Mouse (Mus musculus): Measurements from ENCODE around the gene Plekhh2.

Gene Plekhh2

GRCm38 (mm10) chr17:84511682-84512515 lies at the start of gene Plekhh2:
Gene Plekhh2 (plus strand): TSS chr17:84511895.
- DNase-seq, result peak; percentile 90

DNA sequence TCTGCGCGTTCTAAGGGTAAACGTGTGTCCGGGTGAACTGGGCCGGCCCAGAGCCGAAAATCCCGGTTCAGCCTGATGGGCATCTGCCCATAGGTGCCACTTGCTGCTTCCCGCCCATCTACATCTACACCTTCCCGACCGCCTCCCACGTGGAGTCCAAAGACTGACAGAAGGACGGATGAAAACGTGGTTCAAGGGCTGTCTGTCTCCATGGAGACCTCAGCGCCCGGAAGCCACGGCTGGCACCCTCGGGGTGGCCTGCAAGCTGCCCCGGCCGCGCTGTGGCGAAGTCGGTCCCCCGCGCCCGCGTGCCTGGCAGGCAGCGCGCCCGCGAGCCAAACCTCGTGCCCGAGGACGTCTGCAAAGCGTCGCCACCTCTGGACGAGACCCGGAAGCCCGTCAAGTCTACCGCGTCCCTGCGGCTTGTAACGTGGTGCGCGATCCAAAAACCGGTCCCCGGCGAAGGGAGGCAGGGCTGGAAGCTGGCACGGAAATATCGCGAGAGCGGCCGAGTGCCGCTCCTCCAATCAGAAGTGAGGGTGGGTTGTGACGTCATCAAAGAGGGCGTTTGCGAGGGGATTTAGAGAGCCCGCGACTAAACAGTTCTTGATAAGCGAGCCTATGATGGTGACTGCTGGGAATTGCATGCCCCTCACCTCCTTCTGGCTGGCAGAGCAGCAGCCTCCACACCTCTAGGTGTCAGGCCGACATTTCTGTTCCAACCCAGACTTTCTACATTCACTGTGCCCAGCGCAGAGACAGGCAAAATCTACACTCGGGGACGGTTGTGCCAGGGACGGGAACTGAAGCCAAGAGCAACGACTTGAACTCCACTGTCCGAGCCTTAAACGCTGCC lies 45.7 kb upstream of the Plekhh2 start, which contains the start of gene Thada:
Thada (minus strand) TSS at position 453 of the 856 bp plus-strand sequence.
- peak; percentile 99 for DNase-seq

DNA sequence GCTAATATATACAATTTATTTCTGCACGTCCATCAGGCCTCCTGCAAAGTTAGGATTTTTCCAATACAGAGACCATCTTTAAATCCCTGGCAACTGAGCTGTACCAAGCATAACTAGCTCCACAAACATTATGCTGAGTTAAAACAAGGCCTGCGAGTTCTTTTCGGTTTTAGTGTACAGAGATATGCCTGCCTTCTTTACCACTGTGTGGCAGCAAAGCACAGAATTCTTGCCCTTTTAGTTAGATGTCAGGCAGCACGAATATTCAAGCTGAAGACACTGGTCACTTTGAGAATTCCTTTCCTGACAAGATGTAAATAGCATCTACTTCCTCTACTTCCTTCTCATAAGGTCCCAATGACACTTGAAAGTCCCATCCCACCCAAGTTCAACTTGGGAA lies 37.4 kb upstream of the Plekhh2 start:
- DNase-seq, result peak; percentile 15

DNA sequence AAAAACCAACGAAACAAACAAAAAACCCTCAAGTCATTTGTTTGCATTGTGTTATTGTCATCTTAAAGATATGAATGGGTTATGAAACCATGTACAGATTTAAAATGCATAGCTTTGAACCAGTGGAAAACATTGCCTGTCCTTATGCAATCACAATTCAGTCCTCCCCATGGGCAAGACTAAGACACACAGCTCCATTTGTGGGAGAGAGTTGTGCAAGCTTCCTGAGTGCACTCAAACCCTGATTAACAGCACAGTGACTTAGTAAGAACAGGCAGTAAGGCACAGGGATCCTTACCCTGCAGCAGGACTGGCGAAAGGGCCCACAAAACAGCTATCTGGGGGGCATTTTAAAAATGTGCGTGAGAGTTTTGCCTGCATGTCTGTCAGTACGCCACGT lies 34.5 kb upstream of the Plekhh2 start:
- no peak for DNase-seq

GRCm38 (mm10) chr17:84478276-84478675 lies 33.4 kb upstream of the Plekhh2 start:
- no peak for DNase-seq

GRCm38 (mm10) chr17:84480464-84481355 lies 31.0 kb upstream of the Plekhh2 start:
- DNase-seq, result peak; percentile 79

GRCm38 (mm10) chr17:84482831-84483230 lies 28.9 kb upstream of the Plekhh2 start:
- DNase-seq, result no peak

DNA sequence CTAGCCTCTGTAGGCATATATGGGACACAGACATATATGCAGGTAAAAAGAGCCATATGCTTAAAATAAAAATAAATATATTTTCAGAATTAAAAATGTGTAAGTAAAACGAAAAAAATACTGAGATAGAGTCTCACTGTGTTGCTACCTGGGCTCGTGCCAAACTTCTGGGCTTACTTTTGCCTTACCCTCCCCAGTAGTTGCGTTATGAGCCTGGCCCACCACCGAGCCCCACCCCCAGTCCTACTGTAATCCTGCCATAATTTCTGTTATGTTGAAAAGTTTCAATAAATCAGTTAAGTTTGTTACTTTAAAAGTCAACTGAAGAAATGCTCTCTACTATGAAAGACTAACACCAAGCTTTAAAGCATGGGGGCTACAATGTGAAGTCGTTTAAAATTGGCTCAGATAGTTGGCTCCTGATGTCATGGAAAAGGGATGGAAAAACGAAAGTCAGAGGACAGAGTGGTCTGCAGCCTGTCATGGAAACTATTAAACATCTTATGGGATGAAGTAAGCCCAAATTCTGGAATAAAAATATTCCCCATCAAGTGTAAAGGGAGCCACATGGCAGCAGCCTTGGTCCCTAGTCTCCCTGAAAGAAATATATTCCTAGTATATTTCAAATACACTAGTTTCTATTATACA lies 27.9 kb upstream of the Plekhh2 start:
- no peak for DNase-seq

DNA sequence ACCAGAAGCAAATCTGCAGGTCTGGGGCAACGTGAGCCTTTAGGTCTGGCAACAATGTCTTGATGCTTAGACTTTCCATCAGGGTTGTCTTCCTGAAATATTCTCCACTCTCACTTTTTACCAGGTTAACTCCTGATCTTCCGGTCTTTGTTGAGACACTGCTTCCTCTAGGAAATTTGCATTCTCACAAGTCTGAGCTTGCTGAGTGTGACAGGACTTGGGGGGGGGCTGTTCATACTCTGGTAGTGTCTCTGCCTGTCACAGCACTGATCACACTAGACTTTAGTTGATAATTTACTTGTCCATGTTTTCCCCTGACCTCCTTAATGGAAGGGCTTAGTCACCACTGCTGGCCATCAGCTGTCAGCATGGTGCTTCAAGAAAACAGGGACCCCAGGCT lies 24.3 kb upstream of the Plekhh2 start:
- no peak for DNase-seq

- peak; percentile 36 for DNase-seq
Measured at GRCm38 (mm10) chr17:84492255-84492880, 19.3 kb upstream of the Plekhh2 start.

DNA sequence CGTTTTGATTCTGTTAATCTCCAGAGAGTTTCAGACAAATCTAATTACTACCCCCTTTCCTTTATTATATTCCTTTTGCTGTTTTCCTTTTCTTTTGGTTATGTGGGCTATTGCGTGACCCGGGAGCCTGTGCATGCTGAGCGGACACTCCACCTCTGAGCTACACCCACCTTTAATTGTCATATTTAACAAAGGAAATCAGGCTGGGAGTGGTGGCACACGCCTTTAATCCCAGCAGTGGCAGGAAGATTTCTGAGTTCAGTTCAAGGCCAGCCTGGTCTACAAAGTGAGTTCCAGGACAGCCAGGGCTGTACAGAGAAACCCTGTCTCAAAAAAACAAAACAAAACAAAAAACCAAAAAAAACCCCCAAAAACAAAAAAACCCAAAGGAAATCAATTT lies 14.7 kb upstream of the Plekhh2 start:
- no peak for DNase-seq

DNA sequence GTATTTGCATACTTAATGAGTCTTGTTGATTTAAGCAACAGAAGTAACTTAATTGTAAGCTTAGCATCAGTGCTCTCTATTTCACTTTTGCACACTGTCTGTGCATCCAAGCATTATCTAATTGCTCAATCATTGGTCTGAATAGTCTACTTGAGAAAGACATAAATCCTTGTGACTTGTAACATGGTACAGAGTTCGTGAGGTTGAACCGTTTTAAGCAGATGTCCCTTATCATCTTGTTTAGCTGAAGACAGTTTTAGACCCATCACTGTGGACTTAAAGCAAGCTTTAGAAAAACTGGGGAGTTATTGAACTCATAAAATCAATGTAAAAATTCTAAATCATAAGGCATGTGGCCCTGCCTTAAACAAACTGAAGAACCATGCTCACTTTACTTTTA lies 14.1 kb upstream of the Plekhh2 start:
- peak; percentile 38 for DNase-seq

DNA sequence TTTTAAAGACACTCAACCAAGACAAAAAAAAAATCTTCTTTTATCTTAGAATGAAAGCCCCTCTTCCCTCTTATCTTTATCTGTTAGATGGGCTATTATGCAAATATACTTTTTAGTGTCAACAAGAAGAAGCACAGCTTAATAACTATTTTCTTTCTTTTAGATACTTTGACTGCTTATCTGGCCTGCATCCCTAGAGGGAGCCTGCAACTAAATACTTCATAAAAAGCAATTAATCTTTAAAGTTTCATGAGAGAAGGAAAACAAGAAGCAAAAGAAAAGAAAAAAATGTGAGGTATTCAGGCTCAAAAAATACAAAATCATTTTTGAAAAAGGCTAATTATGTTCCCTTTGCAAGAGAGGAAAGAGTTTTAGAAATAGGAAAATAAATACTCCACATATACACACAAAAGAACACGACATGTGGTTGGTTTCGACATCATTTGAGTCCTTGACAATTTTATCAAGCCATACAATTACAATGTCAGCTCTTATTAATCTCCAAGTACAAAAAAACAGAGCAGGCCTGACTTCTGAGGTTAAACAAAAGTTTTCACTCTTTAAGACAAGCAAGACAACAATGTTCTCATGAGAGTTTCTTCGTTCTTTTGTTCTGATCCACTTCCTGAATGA lies 13.6 kb upstream of the Plekhh2 start:
- no peak for DNase-seq

DNA sequence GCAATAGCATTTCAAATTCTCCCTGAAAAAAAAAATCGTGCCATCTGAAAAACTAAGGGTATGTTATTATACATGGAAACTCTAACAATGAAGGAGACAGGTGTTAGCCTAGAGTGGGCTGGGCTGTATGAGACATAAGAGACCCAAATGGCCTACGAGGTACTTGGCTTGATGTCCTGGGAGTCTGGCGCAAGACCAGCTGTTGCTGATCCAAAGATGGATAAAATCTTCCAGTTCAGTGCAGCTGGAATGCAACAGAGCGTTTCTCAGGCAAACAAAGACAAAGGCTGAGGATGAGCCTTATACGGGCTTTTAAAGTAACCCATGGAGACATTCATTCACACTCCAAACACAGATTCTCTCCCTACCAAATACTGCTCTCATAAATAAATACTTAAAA lies 13.1 kb upstream of the Plekhh2 start:
- DNase-seq, result peak; percentile 86

GRCm38 (mm10) chr17:84502341-84502740 lies 9.4 kb upstream of the Plekhh2 start:
- DNase-seq, result no peak

DNA sequence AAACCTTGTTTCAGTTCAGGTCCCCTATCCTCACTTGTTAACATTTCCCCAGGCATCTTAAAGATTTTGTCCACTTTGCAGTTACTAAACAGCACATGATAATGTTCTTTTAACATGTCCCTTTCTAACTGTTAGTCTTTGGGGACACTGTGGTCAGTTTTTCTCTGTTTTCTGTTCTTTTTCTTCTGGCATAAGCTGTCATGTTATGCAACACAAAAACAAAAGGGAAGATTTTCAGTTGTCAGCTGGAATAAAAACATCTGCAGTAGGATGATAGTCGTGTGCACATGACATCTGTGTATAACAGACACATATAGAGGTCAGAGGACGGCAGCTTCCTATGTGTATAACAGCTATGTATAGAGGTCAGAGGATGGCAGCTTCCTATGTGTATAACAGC lies 5.8 kb upstream of the Plekhh2 start:
- DNase-seq, result no peak

DNA sequence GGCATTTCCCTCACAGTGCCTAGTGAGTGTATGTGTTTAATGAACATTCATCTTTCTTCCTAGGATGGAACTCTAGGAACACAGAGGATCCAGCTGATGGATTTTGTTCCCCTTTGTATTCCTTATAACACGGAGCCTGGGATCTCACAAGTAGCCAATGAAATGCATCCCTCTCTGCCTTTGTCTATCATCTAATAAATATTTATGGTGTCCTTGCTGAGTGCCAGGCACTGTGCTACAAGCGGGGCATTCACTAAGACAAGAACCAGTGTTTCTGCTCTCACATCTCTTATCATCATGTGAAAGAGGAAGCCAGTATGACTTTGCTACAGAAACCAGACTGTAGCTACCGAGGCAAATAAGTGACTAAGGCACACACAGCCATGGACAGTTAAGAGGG lies 3.0 kb upstream of the Plekhh2 start:
- no peak for DNase-seq

DNA sequence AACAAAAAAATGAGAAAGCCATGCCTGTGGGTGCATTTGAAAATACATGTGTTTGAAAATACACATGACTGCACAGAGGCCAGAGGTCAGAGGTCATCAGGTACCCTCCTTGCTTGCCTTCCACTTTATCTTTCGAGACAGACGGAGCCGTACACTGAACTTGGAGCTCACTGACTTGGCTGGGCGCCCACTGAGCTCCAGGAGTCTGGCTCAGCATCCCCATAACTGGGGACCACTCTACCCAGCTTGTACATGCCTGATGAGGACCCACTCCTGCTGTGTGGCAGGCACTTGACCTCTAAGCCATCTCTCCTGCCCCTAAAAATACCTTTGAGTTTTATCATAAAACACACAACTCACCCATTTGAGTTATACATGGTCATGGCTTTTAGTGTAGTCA lies 2.5 kb upstream of the Plekhh2 start:
- no peak for DNase-seq

DNA sequence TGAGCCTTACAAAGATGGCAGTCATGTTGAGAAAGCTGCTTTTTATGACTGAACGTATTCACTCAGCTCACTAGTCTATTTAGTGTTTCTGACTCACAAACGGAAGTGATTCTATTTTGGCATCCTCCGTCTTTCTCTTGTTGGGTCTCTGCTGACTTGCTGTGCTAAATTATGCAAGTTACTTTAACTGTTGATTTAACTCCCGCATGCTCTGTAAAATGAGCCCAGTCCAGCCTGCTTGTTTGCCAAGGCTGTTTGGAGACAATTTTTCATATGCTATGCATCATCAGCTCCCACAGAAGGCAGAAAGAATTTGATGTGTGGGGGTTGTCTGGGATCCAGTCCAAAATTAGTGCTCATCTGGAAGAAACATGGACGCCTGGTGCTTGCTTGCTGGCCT lies 1.3 kb upstream of the Plekhh2 start:
- peak; percentile 50 for DNase-seq

- DNase-seq, result peak; percentile 55
Measured at GRCm38 (mm10) chr17:84510961-84511639, 595 bp upstream of the Plekhh2 start.

Measured in retina, postnatal 1 day (tissue).